Mouse (Mus musculus) kidney, adult 9 months (tissue): ENCODE measurements around the gene Tspan9.

Experiments used
- DNase-seq: peaks from one replicate; pipeline ENCODE4 v3.0.0; 2022

The Tspan9 gene

DNA sequence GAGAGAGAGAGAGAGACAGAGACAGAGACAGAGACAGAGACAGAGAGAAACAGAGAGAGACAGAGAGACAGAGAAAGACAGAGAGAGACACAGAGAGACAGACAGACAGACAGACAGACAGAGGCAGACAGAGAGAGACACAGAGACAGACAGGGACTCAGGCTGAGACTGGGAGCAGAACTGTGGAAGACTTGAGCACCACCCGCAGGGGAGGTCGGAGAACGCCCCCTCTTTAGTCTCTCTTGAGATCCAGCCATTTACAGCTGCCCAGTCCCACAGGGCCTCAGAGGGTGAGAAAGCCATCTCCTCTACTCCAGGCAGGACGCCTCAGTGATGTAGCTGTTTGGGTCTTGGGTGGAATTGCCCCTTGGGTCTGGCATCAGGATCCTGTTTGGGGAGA lies 225.7 kb downstream of the Tspan9 start:
- DNase-seq, result no peak

DNA sequence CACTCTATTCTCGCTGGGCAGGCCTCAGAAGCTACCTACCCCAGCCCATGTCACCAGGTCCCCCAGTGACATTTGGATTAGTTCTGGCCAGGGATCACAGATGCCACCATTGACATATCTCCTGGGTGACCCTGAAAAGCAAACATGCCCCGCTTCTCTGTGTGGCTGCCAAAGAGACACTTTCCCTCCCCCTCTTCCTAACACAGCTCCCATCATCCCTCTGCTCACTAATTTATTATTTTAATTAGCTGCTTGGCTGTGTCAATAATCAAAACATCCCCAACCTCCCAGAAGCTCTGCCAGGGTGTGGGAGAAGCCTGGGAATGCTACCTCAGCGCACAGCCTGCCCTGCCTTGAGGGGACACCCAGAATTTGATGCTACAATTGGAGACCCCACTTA lies 226.4 kb downstream of the Tspan9 start:
- no peak for DNase-seq

DNA sequence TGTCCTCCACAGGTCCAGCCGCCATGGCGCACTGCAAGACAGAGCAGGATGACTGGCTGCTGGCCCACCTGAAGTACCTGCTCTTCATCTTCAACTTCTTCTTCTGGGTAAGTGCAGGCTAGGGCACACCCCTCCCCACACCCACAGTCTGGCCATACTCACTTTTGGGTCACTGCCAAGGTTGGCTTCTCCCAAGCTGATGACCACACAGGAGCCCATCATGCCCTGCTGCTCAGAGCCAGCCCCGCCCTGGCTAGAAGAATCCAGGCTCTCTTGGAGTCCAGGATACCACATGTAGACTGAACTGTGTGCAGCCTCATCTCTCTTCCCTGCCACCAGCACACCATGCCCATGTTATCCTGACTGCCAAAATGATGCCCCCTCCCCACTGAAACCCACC lies 230.5 kb downstream of the Tspan9 start:
- no peak for DNase-seq

DNA sequence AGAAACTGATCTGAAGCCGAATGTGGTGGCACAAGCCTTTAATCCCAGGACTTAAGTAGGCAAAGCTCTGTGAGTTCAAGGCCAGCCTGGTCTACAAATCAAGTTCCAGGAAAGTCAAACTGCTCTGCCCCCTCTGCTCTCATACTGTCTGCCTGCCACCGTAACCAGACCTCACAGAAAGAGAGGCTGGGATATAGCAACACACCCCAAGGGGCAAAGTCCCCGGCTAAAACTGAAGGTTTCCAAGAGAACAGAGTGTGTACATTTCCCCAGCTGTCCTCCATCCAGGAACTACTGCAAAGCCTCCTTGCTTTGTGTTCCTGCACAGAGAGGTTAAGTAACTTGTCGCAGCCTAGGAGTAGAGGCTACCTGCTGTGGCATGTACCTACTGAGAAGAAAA lies 231.7 kb downstream of the Tspan9 start:
- no peak for DNase-seq
